Mouse (Mus musculus) forebrain, postnatal 0 days (tissue): ENCODE results near the gene Apobec3. TPM values are rescaled to one million over a fixed set of nuclear protein-coding genes. Genes with fewer than 3 reads are reported as not detected.

ENCODE experiments used
- ATAC-seq: fragments of 200-750 bp; cut with Nextera tagmentation; 2 replicates; pipeline ENCODE4 v1.8.0; 2017; ENCODE audit warnings: mild to moderate bottlenecking, moderate library complexity
- DNase-seq: peaks from one replicate; pipeline ENCODE4 v3.0.0-alpha.2; 2015
- H3K27ac ChIP-seq: fragments of 300-500 bp; sonication (generic); 2 replicates; pipeline ENCODE4 v1.5.1; 2014; ENCODE audit warnings: low read depth, mild to moderate bottlenecking, antibody characterized with exemption, low read length, moderate library complexity, mixed read lengths
- H3K27me3 ChIP-seq: fragments of 300-500 bp; sonication (generic); 2 replicates; pipeline ENCODE4 v1.6.1; 2014; ENCODE audit warnings: mild to moderate bottlenecking, low read length, mixed read lengths; ENCODE audit not compliant: insufficient read depth
- H3K36me3 ChIP-seq: fragments of 300-500 bp; sonication (generic); 2 replicates; pipeline ENCODE4 v1.6.1; 2014; ENCODE audit warnings: mild to moderate bottlenecking, moderate library complexity; ENCODE audit not compliant: insufficient read depth
- H3K4me1 ChIP-seq: fragments of 300-500 bp; sonication (generic); 2 replicates; pipeline ENCODE4 v1.6.1; 2014; ENCODE audit warnings: antibody characterized with exemption; ENCODE audit not compliant: insufficient read depth
- H3K4me2 ChIP-seq: fragments of 300-500 bp; sonication (generic); 2 replicates; pipeline ENCODE4 v1.6.1; 2014; ENCODE audit warnings: low read depth, mild to moderate bottlenecking, moderate library complexity
- H3K4me3 ChIP-seq: fragments of 300-500 bp; sonication (generic); 2 replicates; pipeline ENCODE4 v1.5.1; 2014; ENCODE audit warnings: low read depth, low read length, mixed read lengths
- H3K9ac ChIP-seq: fragments of 300-500 bp; sonication (generic); 2 replicates; pipeline ENCODE4 v1.6.1; 2014; ENCODE audit warnings: mild to moderate bottlenecking
- H3K9me3 ChIP-seq: fragments of 300-500 bp; sonication (generic); 2 replicates; pipeline ENCODE4 v1.6.1; 2016; ENCODE audit warnings: low read length
- CTCF ChIP-seq: sonication (generic); IDR thresholded peaks from 2 replicates; pipeline ENCODE4 v1.5.1; 2016; ENCODE audit warnings: antibody characterized with exemption, control low read depth, low read depth
- WGBS: fragments of 180-500 bp; shearing (Covaris S2); extraction: QIAGEN DNeasy Blood & Tissue Kit; methylation state at CpG from one replicate; pipeline ENCODE4 v1.1.7; 2014; 5-methylcytosine and 5-hydroxymethylcytosine counted together
- polyA plus RNA-seq: library from polyadenylated mRNA; unstranded; fragments of >200 nt; fragmentation: Nextera tagmentation; extraction: Ambion mirVana; gene quantifications from 2 replicates; pipeline ENCODE4 v1.2.1, GENCODE M21; 2015
- total RNA-seq: library from RNA; depleted of rRNA; stranded (reverse); fragments of >200 nt; gene quantifications from 2 replicates; pipeline ENCODE4 v1.2.3, GENCODE M21; 2014

Apobec3 gene
- total and polyA plus RNA-seq, 2 experiments from 2014 or later: 3.6 to 5.3 TPM

- no peaks in the 10 kb centered on the region for H3K9me3 ChIP-seq
- WGBS: 98% methylated on average over 14 of the region's 14 CpGs
- no peak for DNase-seq
These were observed 25.8 kb downstream of the Apobec3 start for GRCm38 (mm10) chr15:79917111-79917720.

GRCm38 (mm10) chr15:79918485-79918884 is 27.0 kb downstream of the Apobec3 start:
- no peak overlapping the region for H3K4me3 ChIP-seq
- 90% methylated on average over 16 of the region's 16 CpGs for WGBS

More at GRCm38 (mm10) chr15:79917111-79917720, 25.8 kb downstream of the Apobec3 start:
- Histone ChIP-seq H3K36me3 (peaks cover 16% of the 10 kb centered on the region; the same call in 1 of the 2 replicates), H3K27me3 (no peaks in the 10 kb centered on the region), H3K9ac (no peak overlapping the region), H3K4me2 (no peak overlapping the region), H3K27ac (no peak overlapping the region), H3K4me1 (no peaks in the 10 kb centered on the region), H3K4me3 (no peak overlapping the region)
- TF ChIP-seq CTCF: no peak
- no peak for ATAC-seq

GRCm38 (mm10) chr15:79919787-79920186 is 28.3 kb downstream of the Apobec3 start:
- 0 out of 2 replicates have a peak, but pooled peaks have one; percentile 4 for TF ChIP-seq CTCF
- H3K27me3 ChIP-seq: no peaks in the 10 kb centered on the region
- ATAC-seq (no peak), DNase-seq (no peak)
- no peak overlapping the region for H3K27ac ChIP-seq
- peaks cover 16% of the 10 kb centered on the region; the same call in 1 of the 2 replicates for H3K36me3 ChIP-seq
- WGBS: 61% methylated on average over 2 of the region's 2 CpGs
- no peaks in the 10 kb centered on the region for H3K4me1 ChIP-seq
- H3K9ac ChIP-seq: no peak overlapping the region
- H3K9me3 ChIP-seq: no peaks in the 10 kb centered on the region
- H3K4me2 ChIP-seq: no peak overlapping the region
- no peak overlapping the region for H3K4me3 ChIP-seq

More at GRCm38 (mm10) chr15:79918485-79918884, 27.0 kb downstream of the Apobec3 start:
- H3K36me3 ChIP-seq: peaks cover 16% of the 10 kb centered on the region; the same call in 1 of the 2 replicates
- no peaks in the 10 kb centered on the region for H3K9me3 ChIP-seq
- TF ChIP-seq CTCF: no peak
- DNase-seq (no peak), ATAC-seq (no peak)
- H3K27ac ChIP-seq: no peak overlapping the region
- no peaks in the 10 kb centered on the region for H3K27me3 ChIP-seq
- H3K4me2 ChIP-seq: no peak overlapping the region
- no peak overlapping the region for H3K9ac ChIP-seq
- H3K4me1 ChIP-seq: no peaks in the 10 kb centered on the region

- H3K4me2 ChIP-seq: peak overlapping the region; percentile 75
- DNase-seq (no peak), ATAC-seq (no peak)
- WGBS: 77% methylated on average over 11 of the region's 11 CpGs
- H3K9me3 ChIP-seq: no peaks in the 10 kb centered on the region
- no peaks in the 10 kb centered on the region for H3K36me3 ChIP-seq
- no peak overlapping the region for H3K4me3 ChIP-seq
- H3K9ac ChIP-seq: peak overlapping the region; percentile 70; the same call in 1 of the 2 replicates
- no peak for TF ChIP-seq CTCF
- no peaks in the 10 kb centered on the region for H3K27me3 ChIP-seq
- H3K4me1 ChIP-seq: peaks cover 9% of the 10 kb centered on the region; the same call in 1 of the 2 replicates
- H3K27ac ChIP-seq: no peak overlapping the region
These were observed 35.5 kb downstream of the Apobec3 start for GRCm38 (mm10) chr15:79926856-79927416.

- TF ChIP-seq CTCF: no peak
- no peaks in the 10 kb centered on the region for H3K27me3 ChIP-seq
- no peaks in the 10 kb centered on the region for H3K36me3 ChIP-seq
- no peaks in the 10 kb centered on the region for H3K9me3 ChIP-seq
- H3K4me1 ChIP-seq: peaks cover 9% of the 10 kb centered on the region; the same call in 1 of the 2 replicates
- DNase-seq: peak; percentile 86
- peak overlapping the region; percentile 75 for H3K4me2 ChIP-seq
- peak overlapping the region; percentile 55 for H3K4me3 ChIP-seq
- peak overlapping the region; percentile 70 for H3K9ac ChIP-seq
- 2% methylated on average over 29 of the region's 29 CpGs for WGBS
- ATAC-seq: peak; percentile 92
- H3K27ac ChIP-seq: peak overlapping the region; percentile 69
These were observed 36.2 kb downstream of the Apobec3 start for GRCm38 (mm10) chr15:79927637-79928122.

- Histone ChIP-seq H3K4me1 (peaks cover 9% of the 10 kb centered on the region; the same call in 1 of the 2 replicates), H3K27ac (peak overlapping the region; percentile 69; the same call in 1 of the 2 replicates), H3K4me3 (no peak overlapping the region; the same call in 1 of the 2 replicates), H3K4me2 (peak overlapping the region; percentile 75), H3K27me3 (peaks cover 2% of the 10 kb centered on the region; the same call in 1 of the 2 replicates), H3K9ac (peak overlapping the region; percentile 70), H3K9me3 (no peaks in the 10 kb centered on the region), H3K36me3 (no peaks in the 10 kb centered on the region)
- DNase-seq: no peak
- WGBS: 88% methylated on average over 3 of the region's 3 CpGs
- no peak for ATAC-seq
- no peak for TF ChIP-seq CTCF
These were observed 36.9 kb downstream of the Apobec3 start for GRCm38 (mm10) chr15:79928316-79928715.

- Histone ChIP-seq H3K9me3 (no peaks in the 10 kb centered on the region), H3K4me3 (no peak overlapping the region), H3K9ac (no peak overlapping the region), H3K4me1 (peaks cover 9% of the 10 kb centered on the region; the same call in 1 of the 2 replicates), H3K4me2 (no peak overlapping the region), H3K27ac (no peak overlapping the region), H3K27me3 (peaks cover 6% of the 10 kb centered on the region; the same call in 1 of the 2 replicates), H3K36me3 (no peaks in the 10 kb centered on the region)
- DNase-seq (no peak), ATAC-seq (no peak)
- TF ChIP-seq CTCF: no peak
- 85% methylated on average over 2 of the region's 2 CpGs for WGBS
These were observed 37.3 kb downstream of the Apobec3 start for GRCm38 (mm10) chr15:79928736-79929135.
